Mouse (Mus musculus) neutrophil, adult 5-6 weeks (primary cell): ENCODE data around the gene St3gal6. TPM values are rescaled to one million over a fixed set of nuclear protein-coding genes. Genes with fewer than 3 reads are reported as not detected.

ENCODE experiments used
- ATAC-seq: fragments of 151-379, 151-347 bp; 2 replicates; pipeline ENCODE4 v1.8.0; 2017; ENCODE audit warnings: mild to moderate bottlenecking, moderate TSS enrichment; ENCODE audit not compliant: insufficient number of reproducible peaks, poor library complexity, low FRiP score, severe bottlenecking; ENCODE audit errors: extremely low read depth
- total RNA-seq: library from RNA; stranded (forward); fragments of 200-1000 nt; gene quantifications from 2 replicates; pipeline ENCODE4 v1.2.3, GENCODE M21; 2017

St3gal6 gene
- total RNA-seq: 190 and 210 TPM in 2 replicates

DNA sequence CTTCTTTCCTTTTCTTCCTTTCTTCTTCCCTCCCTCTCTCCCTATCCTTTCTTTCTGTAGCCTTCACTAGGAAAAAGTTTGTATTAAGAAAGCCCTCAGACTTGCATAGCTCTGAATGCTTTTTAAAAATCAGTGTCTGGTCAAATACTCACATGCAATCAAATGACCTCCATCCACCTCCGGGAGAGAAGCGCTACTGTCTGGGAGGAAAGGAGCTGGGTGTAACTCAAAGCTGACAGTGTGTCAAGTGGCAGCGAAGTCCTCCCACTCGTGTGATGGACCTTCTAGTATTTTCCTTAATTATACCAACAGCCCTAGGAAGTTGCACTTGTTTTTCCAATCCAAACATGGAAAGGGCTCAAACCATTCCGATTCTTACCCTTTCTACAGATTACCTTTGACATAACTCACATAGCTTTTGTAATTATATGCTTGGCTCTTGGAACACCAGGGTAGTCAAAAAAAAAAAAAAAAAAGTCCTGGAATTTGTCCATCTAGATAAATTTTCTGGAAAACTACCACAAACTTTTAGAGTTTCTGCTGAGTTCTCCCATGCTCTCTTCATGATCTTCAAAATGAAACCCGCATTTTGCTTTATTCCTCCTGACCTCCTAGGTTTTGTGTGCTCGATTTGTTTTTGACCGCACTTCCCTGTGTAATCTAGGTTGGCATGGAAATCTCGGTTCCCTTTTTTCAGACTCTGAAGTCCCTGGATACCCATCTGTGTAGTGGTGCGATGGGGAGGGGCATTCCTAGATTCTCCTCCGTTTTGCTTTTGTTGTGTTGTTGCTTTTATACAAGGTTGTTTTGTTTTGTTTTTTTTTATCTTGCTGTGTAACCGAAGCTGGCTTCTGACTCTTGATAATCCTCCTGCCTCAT is at the start of gene St3gal6:
Gene St3gal6 (minus strand): TSS at position 272 of the 879 bp plus-strand sequence.
- ATAC-seq: no peak

DNA sequence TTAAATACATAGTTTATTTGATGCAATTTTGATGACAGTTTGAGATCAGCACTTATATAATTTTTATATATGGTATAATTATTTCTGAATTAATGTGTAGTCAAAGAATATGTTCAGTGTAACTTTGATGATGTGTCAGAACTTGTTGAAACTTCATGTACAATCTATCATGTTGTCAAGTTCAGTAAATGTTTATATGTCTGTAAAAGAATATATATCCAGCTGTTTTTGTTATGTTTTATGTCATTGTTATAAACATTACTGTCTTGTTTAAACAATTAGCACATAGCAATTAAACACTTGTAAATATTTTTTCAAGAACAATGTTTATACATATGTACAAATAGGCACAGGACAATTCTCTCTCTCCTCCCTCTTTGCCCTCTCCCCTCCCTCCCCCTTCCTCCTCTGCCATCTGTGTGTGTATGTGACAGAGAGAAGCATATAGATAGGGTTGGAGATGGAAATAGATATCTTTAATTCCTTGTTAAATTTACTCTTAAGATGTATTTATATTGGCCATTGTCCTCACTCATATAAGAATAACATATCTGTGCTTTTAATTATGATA is 46.7 kb upstream of the St3gal6 start:
- no peak for ATAC-seq

DNA sequence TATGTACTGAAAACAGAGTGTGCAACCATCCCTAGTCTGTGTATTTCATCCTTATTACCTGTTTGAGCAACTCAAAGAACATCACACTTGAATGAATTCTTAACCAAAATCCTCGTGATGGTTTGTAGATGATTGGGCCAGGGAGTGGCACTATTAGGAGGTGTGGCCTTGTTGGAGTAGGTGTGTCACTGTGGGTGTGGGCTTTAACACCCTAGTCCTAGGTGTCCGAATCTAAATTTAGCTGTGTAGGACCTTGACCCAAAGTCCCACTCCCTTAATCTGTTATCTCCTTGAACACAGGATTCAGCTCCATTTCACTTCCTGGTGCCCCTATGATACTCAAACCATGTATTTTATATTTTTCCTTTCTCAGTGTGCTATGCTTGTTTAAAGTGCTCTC is 37.2 kb upstream of the St3gal6 start:
- ATAC-seq: no peak

DNA sequence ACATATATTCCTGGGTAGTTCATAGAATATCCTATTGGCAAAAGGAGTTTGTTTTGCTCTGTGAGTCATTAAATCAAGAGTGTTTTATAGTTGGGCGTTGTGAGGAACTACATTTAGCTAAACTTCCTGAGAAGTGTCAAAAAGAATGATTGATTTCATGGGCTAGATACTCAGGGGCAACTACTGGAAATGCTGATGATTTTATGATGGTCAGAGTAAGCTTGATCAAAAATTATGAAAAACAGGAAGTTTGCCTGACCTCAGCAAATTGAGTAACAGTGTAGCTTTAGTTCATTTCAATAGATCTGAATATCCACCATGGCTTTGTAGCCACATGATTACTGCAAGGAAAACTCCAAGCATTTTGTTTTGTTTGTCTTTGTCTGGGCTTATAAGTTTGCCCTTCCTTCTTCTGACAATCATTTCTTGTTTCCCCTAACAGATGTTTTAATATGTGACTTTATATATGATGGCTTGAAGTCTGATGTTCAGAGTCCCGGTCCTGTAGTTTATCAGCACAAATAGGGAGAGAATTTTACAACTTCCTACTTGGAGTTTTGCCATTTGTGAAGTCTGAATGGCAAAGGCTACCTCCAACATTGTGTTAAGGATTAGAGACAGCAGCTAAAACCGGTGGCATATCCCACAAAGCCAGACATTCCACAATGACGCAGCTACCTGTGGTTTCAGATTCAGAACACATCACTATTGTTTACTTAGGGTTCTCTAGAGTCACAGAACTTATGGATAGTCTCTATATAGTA is 32.2 kb upstream of the St3gal6 start:
- no peak for ATAC-seq

DNA sequence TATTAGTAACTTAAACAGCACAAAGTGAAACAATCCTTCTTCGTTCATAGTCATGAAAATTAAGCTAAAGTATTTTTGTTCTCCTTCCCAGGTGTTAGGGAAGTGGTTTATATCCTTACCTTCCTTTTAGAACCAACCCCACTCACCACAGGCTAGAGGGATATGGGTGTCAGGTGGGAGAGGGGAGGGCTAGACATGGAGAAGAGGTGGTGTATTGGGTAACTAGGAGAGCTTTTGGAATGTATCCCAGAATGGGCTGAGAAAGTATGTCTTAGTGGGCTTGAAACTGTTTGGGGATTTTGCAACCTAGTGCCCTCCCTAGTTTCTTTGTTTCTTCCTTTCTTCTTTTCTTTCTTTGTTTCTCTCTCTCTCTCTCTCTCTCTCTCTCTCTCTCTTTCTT is 30.6 kb upstream of the St3gal6 start:
- ATAC-seq: no peak

DNA sequence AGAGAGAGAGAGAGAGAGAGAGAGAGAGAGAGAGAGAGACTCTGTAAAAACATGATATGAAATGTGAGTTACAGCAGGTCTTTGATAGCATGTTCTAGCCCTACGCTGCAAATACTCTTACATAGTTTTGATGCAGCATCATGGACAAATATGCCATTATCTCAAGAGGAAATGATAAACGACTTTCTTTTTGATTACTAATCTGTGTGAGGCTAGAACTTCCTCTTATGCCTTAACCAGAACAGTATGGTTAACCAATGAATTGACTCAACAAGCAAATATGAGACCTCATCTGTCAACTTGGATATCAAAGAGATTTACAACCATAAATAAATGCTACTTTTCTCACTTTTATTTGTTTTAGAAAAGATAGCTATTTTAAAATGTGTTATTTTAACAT is 24.0 kb upstream of the St3gal6 start:
- ATAC-seq: no peak

DNA sequence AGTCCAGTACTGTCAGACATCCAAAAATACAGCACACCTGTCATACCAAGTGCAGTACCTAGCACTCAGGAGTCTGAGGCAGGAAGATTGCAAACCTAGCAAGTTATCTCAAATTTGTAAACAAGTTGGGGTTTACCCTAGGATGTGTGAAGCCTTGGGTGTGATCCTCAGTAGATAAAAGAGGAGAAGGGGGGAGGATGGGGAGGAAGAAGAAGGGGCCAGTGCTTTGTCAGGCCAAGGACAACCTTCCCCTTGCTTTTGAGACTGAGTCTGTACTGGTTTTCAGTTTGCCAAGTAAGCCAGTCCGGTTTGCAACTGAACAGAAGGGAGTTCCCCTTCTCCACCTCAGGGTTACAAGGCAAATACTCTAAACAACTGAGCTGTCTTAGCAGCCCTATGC is 22.1 kb upstream of the St3gal6 start:
- no peak for ATAC-seq

DNA sequence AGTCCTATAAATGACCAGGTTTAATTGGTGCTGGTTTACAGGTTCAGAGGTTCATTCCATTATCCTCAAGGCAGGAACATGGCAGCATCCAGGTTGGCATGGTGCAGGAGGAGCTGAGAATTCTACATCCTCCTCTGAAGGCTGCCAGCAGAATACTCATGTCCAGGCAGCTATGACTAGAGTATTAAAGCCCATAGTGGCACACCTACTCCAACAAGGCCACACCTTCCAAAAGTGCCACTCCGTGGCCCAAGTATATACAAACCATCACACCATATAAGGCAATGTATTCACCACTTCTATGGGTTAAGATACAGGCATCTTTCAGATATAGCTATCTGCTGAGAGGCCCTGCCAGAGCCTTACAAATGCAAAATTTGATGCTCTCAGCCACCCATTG is 15.4 kb upstream of the St3gal6 start:
- no peak for ATAC-seq

DNA sequence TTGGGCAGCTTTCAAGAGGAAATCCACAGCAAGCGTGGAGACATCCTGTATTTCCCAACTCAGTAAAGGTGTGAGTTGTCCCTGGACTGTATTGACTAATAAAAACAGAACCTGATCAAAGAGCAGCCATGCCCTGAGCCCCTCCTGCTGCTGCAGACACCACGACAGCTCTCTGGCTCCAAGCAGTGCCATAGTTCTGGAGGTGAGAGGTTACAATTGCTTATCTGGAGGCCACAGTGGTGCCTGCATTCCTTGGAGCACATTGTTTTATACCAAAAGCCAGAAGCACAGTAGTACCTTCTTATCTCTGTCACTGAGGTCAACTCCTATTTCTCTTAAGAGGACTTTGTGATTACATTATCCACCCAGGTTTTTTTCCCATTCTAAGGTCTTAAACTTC is 15.0 kb upstream of the St3gal6 start:
- ATAC-seq: no peak

DNA sequence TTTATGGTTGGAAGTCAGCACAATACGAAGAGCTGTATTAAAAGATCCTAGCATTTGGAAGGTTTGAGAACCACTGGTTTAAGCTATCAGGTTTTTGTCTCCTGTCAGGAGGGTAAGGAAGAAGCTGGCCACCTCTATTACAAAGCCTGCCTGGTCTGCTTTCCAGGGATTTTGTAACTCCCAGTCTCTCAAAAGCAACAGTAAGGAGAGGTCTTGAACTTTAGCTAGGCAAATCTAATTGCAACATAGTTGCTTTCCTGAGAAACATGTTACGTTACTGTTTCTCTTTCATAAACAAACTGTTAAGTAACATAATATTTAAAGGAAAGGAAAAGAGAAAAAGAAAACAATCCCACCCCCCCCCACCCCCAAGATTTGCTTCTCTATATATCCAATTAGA is 12.0 kb upstream of the St3gal6 start:
- no peak for ATAC-seq

DNA sequence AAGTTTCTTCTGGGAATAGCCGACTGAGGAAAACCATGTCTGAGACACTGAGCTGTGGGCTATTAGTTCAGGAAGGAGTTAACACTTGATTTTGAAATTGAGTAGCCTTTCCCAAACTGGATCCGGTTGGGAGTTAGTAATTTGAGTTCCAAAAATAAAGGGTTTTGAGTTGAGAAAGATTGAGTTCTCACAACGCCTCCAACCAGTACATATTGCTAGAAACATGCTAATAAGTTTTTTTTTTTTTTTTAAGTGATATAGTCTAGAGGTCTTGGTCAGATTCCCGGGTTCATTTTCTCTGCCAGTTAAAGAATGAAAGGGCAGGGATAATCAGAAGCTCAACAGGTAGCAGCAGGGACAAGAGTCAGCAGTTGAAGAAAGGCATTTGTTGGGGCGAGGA is 11.2 kb upstream of the St3gal6 start:
- no peak for ATAC-seq

DNA sequence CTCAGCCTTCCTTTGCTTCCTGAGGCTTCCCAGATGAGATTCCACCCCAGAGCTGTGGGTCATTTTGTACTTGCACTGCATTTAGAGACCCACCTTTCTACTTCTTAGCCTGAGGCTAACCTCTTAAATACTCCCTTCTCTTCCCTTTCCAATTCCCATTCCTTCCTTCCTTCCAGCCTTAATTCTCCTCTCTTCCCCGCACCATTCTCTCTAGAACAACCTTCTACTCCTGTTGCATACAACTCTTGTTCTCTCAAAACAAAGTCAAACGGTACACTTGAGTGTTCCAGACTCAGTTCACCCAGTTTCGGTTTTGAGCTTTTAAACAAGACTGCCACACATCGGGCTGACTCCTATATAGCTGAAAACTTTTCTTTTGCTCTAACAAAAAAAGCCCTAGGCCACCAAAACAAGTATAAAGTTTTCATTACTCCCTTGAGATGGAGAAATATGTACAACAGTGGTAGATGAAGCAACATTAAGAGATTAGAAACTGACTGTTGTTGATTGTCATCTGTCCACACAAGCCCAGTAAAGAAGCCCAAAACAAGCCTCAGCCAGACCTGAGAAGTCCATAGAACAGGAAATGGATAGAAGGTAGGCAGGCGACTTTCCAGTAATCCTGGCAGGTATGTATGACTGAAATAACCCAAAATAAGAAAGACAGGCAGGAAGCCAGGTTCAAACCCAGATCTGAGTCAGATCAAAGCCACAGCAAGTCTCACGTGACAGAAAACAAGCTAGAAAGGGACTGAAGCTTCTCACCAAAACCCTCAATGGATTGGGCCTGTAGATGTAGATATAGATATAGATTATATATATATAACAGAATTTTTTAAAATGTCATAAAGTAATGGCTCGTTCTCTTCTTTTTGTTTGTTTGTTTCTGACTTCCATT is 10.5 kb upstream of the St3gal6 start:
- ATAC-seq: no peak

DNA sequence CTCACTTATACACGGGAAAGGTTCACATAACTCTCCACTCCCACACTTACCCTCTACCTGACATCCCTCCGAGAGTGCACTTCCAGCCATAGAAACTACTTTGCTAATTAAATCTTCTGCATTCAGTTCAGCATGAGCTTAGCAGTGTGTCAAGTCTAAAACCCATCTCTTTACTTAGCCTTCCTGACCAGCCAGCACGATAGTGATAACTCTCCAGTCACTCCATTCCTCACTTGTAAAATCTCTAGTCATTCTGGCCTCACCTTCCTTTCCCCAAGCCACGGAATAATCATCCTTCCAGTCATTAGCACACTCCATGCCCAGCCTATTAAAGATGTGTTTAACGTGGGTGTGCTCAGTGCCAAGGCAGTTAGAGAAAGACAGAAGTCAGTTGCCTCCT is 9.7 kb upstream of the St3gal6 start:
- ATAC-seq: no peak

DNA sequence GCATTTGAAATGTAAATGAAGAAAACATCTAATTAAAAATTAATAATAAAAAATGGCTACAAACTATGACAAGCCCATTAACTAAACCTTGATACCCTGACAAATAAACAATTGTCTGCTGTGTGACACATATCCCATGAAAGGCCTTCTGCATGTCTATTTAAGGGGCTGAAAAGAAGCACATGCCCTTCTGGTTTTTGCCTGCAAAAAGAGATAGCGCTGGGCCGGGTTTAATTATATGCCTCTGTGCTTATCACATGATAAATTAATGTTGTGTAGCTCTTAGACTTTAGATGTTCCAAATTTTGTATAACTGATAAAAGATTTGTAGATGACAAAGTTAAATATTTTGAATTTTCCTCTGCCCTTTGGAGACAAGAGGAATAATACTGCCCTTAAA is 9.2 kb upstream of the St3gal6 start:
- no peak for ATAC-seq

DNA sequence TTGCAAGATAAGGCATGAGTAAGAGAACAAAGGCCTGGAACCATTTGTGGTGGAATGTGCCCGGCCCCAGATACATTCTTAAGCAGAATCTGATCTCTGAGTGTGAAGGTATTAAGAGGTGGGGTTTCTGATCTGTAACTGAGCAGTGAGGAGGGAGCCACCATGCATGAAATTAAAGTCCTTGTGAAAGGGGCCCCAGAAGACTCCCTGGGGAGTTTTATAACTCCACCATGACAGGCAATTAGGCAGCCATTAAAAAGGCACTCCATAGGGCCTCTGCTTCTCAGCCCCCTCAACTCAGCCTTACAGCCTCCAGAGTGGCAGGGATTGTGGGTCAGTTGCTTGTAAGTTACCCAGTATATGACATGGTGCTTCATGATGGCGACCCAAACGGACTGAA is 8.5 kb upstream of the St3gal6 start:
- no peak for ATAC-seq

DNA sequence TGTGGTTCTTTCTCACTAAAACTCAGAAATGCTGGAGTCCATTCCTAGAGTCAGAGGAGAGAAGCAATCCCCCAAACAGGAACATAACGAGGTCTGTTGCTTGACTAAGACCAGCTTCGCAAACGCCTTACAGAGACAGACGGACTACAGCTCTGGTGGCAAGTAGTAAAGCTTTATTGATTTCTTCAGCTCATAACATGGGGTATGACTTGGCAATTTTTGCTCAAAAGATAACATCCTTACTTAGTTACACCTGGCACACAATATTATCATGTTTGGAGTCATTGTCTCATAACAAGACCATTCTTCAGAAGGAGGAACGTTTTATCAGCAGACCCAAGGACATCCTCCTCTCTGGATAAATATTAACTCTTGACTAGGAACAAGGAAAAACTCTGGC is 3.8 kb upstream of the St3gal6 start:
- ATAC-seq: no peak

DNA sequence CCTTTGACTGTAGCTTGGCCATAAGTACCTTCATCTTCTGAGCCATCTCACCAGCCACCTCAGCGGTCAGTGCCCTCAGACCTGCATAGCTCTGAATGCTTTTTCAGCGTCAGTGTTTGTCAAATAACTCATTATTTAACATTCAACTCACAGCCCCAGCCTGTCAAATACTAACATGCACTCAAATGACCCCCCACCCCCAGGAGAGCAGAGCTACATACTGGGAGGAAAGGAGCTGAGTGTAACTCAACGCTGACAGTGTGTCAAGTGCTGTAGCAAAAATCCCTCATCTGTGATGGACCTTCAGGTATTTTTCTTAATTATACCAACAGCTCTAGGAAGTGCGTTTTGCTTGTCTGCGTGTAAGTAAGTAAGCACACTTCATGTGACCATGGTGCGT is 2.7 kb upstream of the St3gal6 start:
- no peak for ATAC-seq

DNA sequence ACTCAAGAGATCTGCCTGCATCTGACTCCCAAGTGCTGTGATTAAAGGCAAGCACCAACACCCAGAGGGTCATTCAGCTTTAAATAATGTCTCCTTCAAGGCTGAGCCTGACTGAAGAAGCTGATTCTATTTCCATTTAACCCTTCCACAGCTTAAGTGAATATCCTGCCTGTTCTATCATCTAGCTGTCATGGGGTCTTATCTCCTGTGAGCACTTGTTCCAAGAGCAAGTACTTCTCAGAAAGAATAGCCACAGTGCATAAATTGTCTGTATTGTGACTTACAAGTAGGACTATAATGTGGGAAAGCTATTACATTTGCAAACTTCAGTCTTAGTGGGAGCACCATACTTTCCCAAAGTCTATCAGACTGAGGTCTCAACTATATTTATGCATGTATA is 1.8 kb upstream of the St3gal6 start:
- ATAC-seq: no peak
